Mouse (Mus musculus): ENCODE measurements around the gene Ephb2. TPM values are rescaled to one million over a fixed set of nuclear protein-coding genes. Genes with fewer than 3 reads are reported as not detected.

The Ephb2 gene
- polyA plus RNA-seq, 1 experiment, result 21.7 TPM

GRCm38 (mm10) chr4:136734210-136734803 is 101.5 kb downstream of the Ephb2 start:
- no peak for TF ChIP-seq E2F4 (IDR thresholded peaks at IDR 0.05; ENCODE audit: insufficient read depth)
- TF ChIP-seq MAX (IDR thresholded peaks at IDR 0.05; ENCODE audit: low read depth), result no peak
- TF ChIP-seq USF1 (IDR thresholded peaks at IDR 0.05; ENCODE audit: low read depth), result no peak
- TF ChIP-seq MYOD1 (IDR thresholded peaks at IDR 0.05; ENCODE audit: control insufficient read depth in 1 of 3, insufficient read length in 2 of 3, low read depth in 2 of 3), result no peak
- no peak for TF ChIP-seq TCF12 (IDR thresholded peaks at IDR 0.05; ENCODE audit: insufficient read depth, poor library complexity, severe bottlenecking)
- no peak for TF ChIP-seq POLR2AphosphoS2 (IDR thresholded peaks at IDR 0.05; ENCODE audit: insufficient read length, low read depth)
- TF ChIP-seq CEBPB (IDR thresholded peaks at IDR 0.05; ENCODE audit: insufficient read depth, poor library complexity, severe bottlenecking), result no peak
- no peak for TF ChIP-seq TCF3 (IDR thresholded peaks at IDR 0.05; ENCODE audit: insufficient read length, low read depth)
- TF ChIP-seq REST (IDR thresholded peaks at IDR 0.05; ENCODE audit: insufficient read depth, insufficient read length), result no peak
- no peak for TF ChIP-seq MYOG (IDR thresholded peaks at IDR 0.05; ENCODE audit: control insufficient read depth in 1 of 3, insufficient read depth in 1 of 3, insufficient read length in 2 of 3, low read depth in 2 of 3)
- no peak for TF ChIP-seq SRF (IDR thresholded peaks at IDR 0.05; ENCODE audit: control insufficient read depth, insufficient read length, low read depth)
- no peak for TF ChIP-seq POLR2A (IDR thresholded peaks at IDR 0.05; ENCODE audit: insufficient read length, low read depth)
- H3K79me2 ChIP-seq (ENCODE audit: control insufficient read depth, insufficient read depth), result no peaks in the 10 kb centered on the region
- no peak overlapping the region for H3K4me2 ChIP-seq (ENCODE audit: low read depth)
- no peaks in the 10 kb centered on the region for H3K36me3 ChIP-seq (ENCODE audit: control insufficient read depth, insufficient read depth)
- no peak overlapping the region for H3K4me3 ChIP-seq
- no peak overlapping the region for H3ac ChIP-seq (ENCODE audit: control insufficient read depth, insufficient read length)
- H3K27me3 ChIP-seq (ENCODE audit: control insufficient read depth, insufficient read depth, insufficient read length), result no peaks in the 10 kb centered on the region

DNA sequence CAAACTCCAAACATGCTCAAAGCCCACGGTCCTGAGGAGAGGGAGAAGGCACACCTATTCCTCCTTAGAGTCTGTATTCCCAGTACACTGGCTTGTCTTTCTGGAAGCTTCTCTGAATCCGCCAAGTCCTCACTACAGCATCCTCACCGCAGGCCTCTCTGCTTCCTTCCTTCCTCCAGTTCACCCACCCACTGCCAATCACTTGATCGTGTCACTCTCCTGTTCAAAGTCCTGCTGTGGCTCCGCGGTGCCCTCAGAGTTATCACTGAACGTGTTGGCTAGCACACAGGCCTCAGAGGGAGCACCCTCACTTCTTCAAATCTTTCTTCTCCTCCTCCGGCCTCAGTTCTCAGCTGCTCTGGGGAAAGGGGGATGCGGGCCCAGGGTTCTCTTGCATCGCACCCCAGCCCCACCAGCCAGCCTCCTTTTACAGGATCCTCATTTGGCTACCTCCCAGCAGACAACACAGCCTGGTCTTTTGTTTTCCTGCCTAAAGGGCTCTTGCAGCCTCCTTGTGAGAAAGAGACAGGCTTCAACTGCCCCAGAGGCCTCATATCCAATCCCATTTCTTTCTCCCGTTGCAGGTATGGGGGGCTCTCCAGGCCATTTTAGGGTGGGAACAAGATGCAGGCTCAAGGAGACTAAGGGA is 102.4 kb downstream of the Ephb2 start:
- no peak overlapping the region for H3ac ChIP-seq (ENCODE audit: control insufficient read depth, insufficient read length)
- no peaks in the 10 kb centered on the region for H3K27me3 ChIP-seq (ENCODE audit: control insufficient read depth, insufficient read depth, insufficient read length)
- no peak for TF ChIP-seq MYOG (IDR thresholded peaks at IDR 0.05; ENCODE audit: control insufficient read depth in 1 of 3, insufficient read depth in 1 of 3, insufficient read length in 2 of 3, low read depth in 2 of 3)
- no peak for TF ChIP-seq CEBPB (IDR thresholded peaks at IDR 0.05; ENCODE audit: insufficient read depth, poor library complexity, severe bottlenecking)
- no peak for TF ChIP-seq TCF12 (IDR thresholded peaks at IDR 0.05; ENCODE audit: insufficient read depth, poor library complexity, severe bottlenecking)
- no peak for TF ChIP-seq SRF (IDR thresholded peaks at IDR 0.05; ENCODE audit: control insufficient read depth, insufficient read length, low read depth)
- no peak for TF ChIP-seq POLR2AphosphoS2 (IDR thresholded peaks at IDR 0.05; ENCODE audit: insufficient read length, low read depth)
- TF ChIP-seq REST (IDR thresholded peaks at IDR 0.05; ENCODE audit: insufficient read depth, insufficient read length), result no peak
- TF ChIP-seq MYOD1 (IDR thresholded peaks at IDR 0.05; ENCODE audit: control insufficient read depth in 1 of 3, insufficient read length in 2 of 3, low read depth in 2 of 3), result no peak
- no peak for TF ChIP-seq TCF3 (IDR thresholded peaks at IDR 0.05; ENCODE audit: insufficient read length, low read depth)
- no peak for TF ChIP-seq E2F4 (IDR thresholded peaks at IDR 0.05; ENCODE audit: insufficient read depth)
- TF ChIP-seq USF1 (IDR thresholded peaks at IDR 0.05; ENCODE audit: low read depth), result no peak
- no peak for TF ChIP-seq MAX (IDR thresholded peaks at IDR 0.05; ENCODE audit: low read depth)
- no peak for TF ChIP-seq POLR2A (IDR thresholded peaks at IDR 0.05; ENCODE audit: insufficient read length, low read depth)
- no peak overlapping the region for H3K4me2 ChIP-seq (ENCODE audit: low read depth)
- H3K4me3 ChIP-seq, result no peak overlapping the region
- no peaks in the 10 kb centered on the region for H3K36me3 ChIP-seq (ENCODE audit: control insufficient read depth, insufficient read depth)
- H3K79me2 ChIP-seq (ENCODE audit: control insufficient read depth, insufficient read depth), result no peaks in the 10 kb centered on the region

- H3K27me3 ChIP-seq (ENCODE audit: control insufficient read depth, insufficient read depth, insufficient read length), result no peaks in the 10 kb centered on the region
- no peaks in the 10 kb centered on the region for H3K36me3 ChIP-seq (ENCODE audit: control insufficient read depth, insufficient read depth)
- no peaks in the 10 kb centered on the region for H3K79me2 ChIP-seq (ENCODE audit: control insufficient read depth, insufficient read depth)
- no peak overlapping the region for H3ac ChIP-seq (ENCODE audit: control insufficient read depth, insufficient read length)
- no peak for TF ChIP-seq MAX (IDR thresholded peaks at IDR 0.05; ENCODE audit: low read depth)
- TF ChIP-seq E2F4 (IDR thresholded peaks at IDR 0.05; ENCODE audit: insufficient read depth), result no peak
- no peak for TF ChIP-seq CEBPB (IDR thresholded peaks at IDR 0.05; ENCODE audit: insufficient read depth, poor library complexity, severe bottlenecking)
- no peak for TF ChIP-seq TCF3 (IDR thresholded peaks at IDR 0.05; ENCODE audit: insufficient read length, low read depth)
- TF ChIP-seq MYOD1 (IDR thresholded peaks at IDR 0.05; ENCODE audit: control insufficient read depth in 1 of 3, insufficient read length in 2 of 3, low read depth in 2 of 3), result no peak
- no peak for TF ChIP-seq MYOG (IDR thresholded peaks at IDR 0.05; ENCODE audit: control insufficient read depth in 1 of 3, insufficient read depth in 1 of 3, insufficient read length in 2 of 3, low read depth in 2 of 3)
- TF ChIP-seq POLR2A (IDR thresholded peaks at IDR 0.05; ENCODE audit: insufficient read length, low read depth), result no peak
- no peak for TF ChIP-seq TCF12 (IDR thresholded peaks at IDR 0.05; ENCODE audit: insufficient read depth, poor library complexity, severe bottlenecking)
- no peak for TF ChIP-seq SRF (IDR thresholded peaks at IDR 0.05; ENCODE audit: control insufficient read depth, insufficient read length, low read depth)
- TF ChIP-seq REST (IDR thresholded peaks at IDR 0.05; ENCODE audit: insufficient read depth, insufficient read length), result no peak
- TF ChIP-seq POLR2AphosphoS2 (IDR thresholded peaks at IDR 0.05; ENCODE audit: insufficient read length, low read depth), result no peak
- no peak for TF ChIP-seq USF1 (IDR thresholded peaks at IDR 0.05; ENCODE audit: low read depth)
- no peak overlapping the region for H3K4me3 ChIP-seq
- no peak overlapping the region for H3K4me2 ChIP-seq (ENCODE audit: low read depth)
Observed at GRCm38 (mm10) chr4:136732536-136733121, 103.2 kb downstream of the Ephb2 start.

GRCm38 (mm10) chr4:136731761-136732160 is 104.0 kb downstream of the Ephb2 start:
- Histone ChIP-seq H3K4me3 (no peak overlapping the region), H3K79me2 (ENCODE audit: control insufficient read depth, insufficient read depth) (no peaks in the 10 kb centered on the region), H3ac (ENCODE audit: control insufficient read depth, insufficient read length) (no peak overlapping the region), H3K36me3 (ENCODE audit: control insufficient read depth, insufficient read depth) (no peaks in the 10 kb centered on the region), H3K27me3 (ENCODE audit: control insufficient read depth, insufficient read depth, insufficient read length) (no peaks in the 10 kb centered on the region), H3K4me2 (ENCODE audit: low read depth) (no peak overlapping the region)
- peak in 1 of 3 experiments; percentile 20 for TF ChIP-seq MYOG (IDR thresholded peaks at IDR 0.05; ENCODE audit: control insufficient read depth in 1 of 3, insufficient read depth in 1 of 3, insufficient read length in 2 of 3, low read depth in 2 of 3)
- no peak for TF ChIP-seq CEBPB (IDR thresholded peaks at IDR 0.05; ENCODE audit: insufficient read depth, poor library complexity, severe bottlenecking)

Measured in myocyte (in vitro differentiated cells).